Mouse (Mus musculus) MEL (cell line): ENCODE measurements around the gene Ugt1a2. TPM values are rescaled to one million over a fixed set of nuclear protein-coding genes. Genes with fewer than 3 reads are reported as not detected.
"Not testable (repeated sequence)": the region's sequence is repeated elsewhere in the genome, so short reads cannot be mapped to it uniquely, and the experiment has no call there.

Experiments used
- DNase-seq: peaks from one replicate; pipeline ENCODE4 v3.0.0; 2011; ENCODE audit warnings: low read depth, low spot score
- H3K27ac ChIP-seq: 2 replicates; pipeline ENCODE4 v1.5.1; 2012; ENCODE audit warnings: low read depth, mild to moderate bottlenecking, control low read depth, low read length, moderate library complexity; ENCODE audit not compliant: control insufficient read depth
- H3K27me3 ChIP-seq, 2 experiments: fragments of 150-350 bp in 1 of 2; sonication (generic) in 1 of 2; 2 replicates each; pipeline ENCODE4 v1.6.1; 2012; ENCODE audit warnings: low read length in 2 of 2, mild to moderate bottlenecking in 2 of 2, improper control_type of control experiment in 1 of 2, moderate library complexity in 1 of 2; ENCODE audit not compliant: insufficient read depth in 2 of 2, control insufficient read depth in 1 of 2
- H3K36me3 ChIP-seq, 2 experiments: 2 replicates each; pipeline ENCODE4 v1.6.1; 2012 to 2014; ENCODE audit warnings: low read length in 2 of 2, improper control_type of control experiment in 1 of 2, inconsistent platforms in 1 of 2, mild to moderate bottlenecking in 1 of 2; ENCODE audit not compliant: insufficient read depth in 2 of 2, control insufficient read depth in 1 of 2
- H3K4me1 ChIP-seq, 2 experiments: fragments of 150-350 bp in 1 of 2; sonication (generic) in 1 of 2; 2 replicates each; pipeline ENCODE4 v1.6.1; 2012; ENCODE audit warnings: low read length in 2 of 2, improper control_type of control experiment in 1 of 2, mild to moderate bottlenecking in 1 of 2; ENCODE audit not compliant: insufficient read depth in 2 of 2, control insufficient read depth in 1 of 2
- H3K4me3 ChIP-seq, 2 experiments: fragments of 150-350 bp in 1 of 2; sonication (generic) in 1 of 2; 2 replicates each; pipeline ENCODE4 v1.5.1; 2012; ENCODE audit warnings: low read depth in 2 of 2, low read length in 2 of 2, mild to moderate bottlenecking in 2 of 2, moderate library complexity in 2 of 2, control low read depth in 1 of 2, improper control_type of control experiment in 1 of 2; ENCODE audit not compliant: control insufficient read depth in 1 of 2, insufficient read depth in 1 of 2
- H3K79me2 ChIP-seq: 2 replicates; pipeline ENCODE4 v1.6.1; 2012; ENCODE audit warnings: mild to moderate bottlenecking, low read length, moderate library complexity; ENCODE audit not compliant: control insufficient read depth, poor library complexity, insufficient read depth
- H3K9ac ChIP-seq: 2 replicates; pipeline ENCODE4 v1.6.1; 2012; ENCODE audit warnings: low read depth, mild to moderate bottlenecking, control low read depth, low read length, moderate library complexity; ENCODE audit not compliant: control insufficient read depth, poor library complexity, severe bottlenecking
- H3K9me3 ChIP-seq: fragments of 150-350 bp; sonication (generic); replicated peaks from 2 replicates; pipeline ENCODE4 v1.6.1; 2012; ENCODE audit warnings: mild to moderate bottlenecking, low read length, improper control_type of control experiment, moderate library complexity; ENCODE audit not compliant: insufficient read depth
- CTCF ChIP-seq, 3 experiments: IDR thresholded peaks in 2 of 3; conservative IDR thresholded peaks in 1 of 3; 2 replicates each; pipeline ENCODE4 v1.5.1; 2011 to 2012; ENCODE audit warnings: low read length in 3 of 3, low read depth in 2 of 3, mild to moderate bottlenecking in 2 of 3, improper control_type of control experiment in 1 of 3, inconsistent platforms in 1 of 3, mixed read lengths in 1 of 3, moderate library complexity in 1 of 3; ENCODE audit not compliant: control insufficient read depth in 1 of 3, insufficient read depth in 1 of 3, poor library complexity in 1 of 3, severe bottlenecking in 1 of 3
- EP300 ChIP-seq, 2 experiments: IDR thresholded peaks; 2 replicates each; pipeline ENCODE4 v1.6.1; 2011; ENCODE audit warnings: improper control_type of control experiment in 2 of 2, low read length in 2 of 2, low read depth in 1 of 2, mild to moderate bottlenecking in 1 of 2
- ETS1 ChIP-seq: IDR thresholded peaks from 2 replicates; pipeline ENCODE4 v1.6.1; 2012; ENCODE audit warnings: low read depth, mild to moderate bottlenecking, inconsistent platforms, low read length, improper control_type of control experiment, moderate library complexity
- KAT2A ChIP-seq: conservative IDR thresholded peaks from 2 replicates; pipeline ENCODE4 v1.6.1; 2012; ENCODE audit warnings: low read depth, low read length, improper control_type of control experiment, inconsistent platforms
- MAFK ChIP-seq: IDR thresholded peaks from 2 replicates; pipeline ENCODE4 v1.6.1; 2011; ENCODE audit warnings: low read depth, mild to moderate bottlenecking, low read length, improper control_type of control experiment, borderline replicate concordance
- MAZ ChIP-seq: IDR thresholded peaks from 2 replicates; pipeline ENCODE4 v1.6.1; 2012; ENCODE audit warnings: low read depth, mild to moderate bottlenecking, inconsistent platforms, low read length, improper control_type of control experiment
- MEF2A ChIP-seq: IDR thresholded peaks from 2 replicates; pipeline ENCODE4 v1.6.1; 2014; ENCODE audit warnings: low read depth, mild to moderate bottlenecking, inconsistent platforms, low read length, improper control_type of control experiment; ENCODE audit not compliant: poor library complexity, insufficient replicate concordance, severe bottlenecking; ENCODE audit errors: extremely low read depth
- NRF1 ChIP-seq: IDR thresholded peaks from 2 replicates; pipeline ENCODE4 v1.6.1; 2014; ENCODE audit warnings: low read depth, mild to moderate bottlenecking, inconsistent platforms, low read length, improper control_type of control experiment, moderate library complexity; ENCODE audit not compliant: poor library complexity, insufficient read depth, severe bottlenecking
- RCOR1 ChIP-seq: IDR thresholded peaks from 2 replicates; pipeline ENCODE4 v1.6.1; 2012; ENCODE audit warnings: low read depth, mild to moderate bottlenecking, inconsistent platforms, low read length, improper control_type of control experiment
- SMC3 ChIP-seq: IDR thresholded peaks from 2 replicates; pipeline ENCODE4 v1.6.1; 2011; ENCODE audit warnings: low read depth, low read length, improper control_type of control experiment
- TBP ChIP-seq: IDR thresholded peaks from 2 replicates; pipeline ENCODE4 v1.8.0; 2011; ENCODE audit warnings: low read depth, low read length, improper control_type of control experiment
- UBTF ChIP-seq: IDR thresholded peaks from 2 replicates; pipeline ENCODE4 v1.6.1; 2012; ENCODE audit warnings: low read depth, mild to moderate bottlenecking, inconsistent platforms, low read length, improper control_type of control experiment, moderate library complexity, borderline replicate concordance; ENCODE audit not compliant: insufficient read depth
- ZKSCAN1 ChIP-seq: IDR thresholded peaks from 2 replicates; pipeline ENCODE4 v1.6.1; 2012; ENCODE audit warnings: low read depth, mild to moderate bottlenecking, inconsistent platforms, low read length, improper control_type of control experiment, moderate library complexity
- ZMIZ1 ChIP-seq: IDR thresholded peaks from 2 replicates; pipeline ENCODE4 v1.6.1; 2012; ENCODE audit warnings: low read depth, mild to moderate bottlenecking, inconsistent platforms, low read length, improper control_type of control experiment, moderate library complexity
- polyA plus RNA-seq, 2 experiments: library from polyadenylated mRNA; stranded (reverse) in 1 of 2; unstranded in 1 of 2; fragments of >175 nt in 1 of 2; fragments of >200 nt in 1 of 2; gene quantifications; 2 replicates each; pipeline versions ENCODE4 v1.2.1 to v1.2.4; 2012; ENCODE audit warnings: low replicate concordance in 2 of 2, low read depth in 1 of 2; ENCODE audit not compliant: insufficient read length in 2 of 2, insufficient read depth in 1 of 2, missing spikeins in 1 of 2
- total RNA-seq: library from RNA; depleted of rRNA; stranded (reverse); fragments of 300-350 nt; gene quantifications from 2 replicates; pipeline ENCODE4 v1.2.3, GENCODE M21; 2012

Gene Ugt1a2
- total and polyA plus RNA-seq, 3 experiments: not detected

DNA sequence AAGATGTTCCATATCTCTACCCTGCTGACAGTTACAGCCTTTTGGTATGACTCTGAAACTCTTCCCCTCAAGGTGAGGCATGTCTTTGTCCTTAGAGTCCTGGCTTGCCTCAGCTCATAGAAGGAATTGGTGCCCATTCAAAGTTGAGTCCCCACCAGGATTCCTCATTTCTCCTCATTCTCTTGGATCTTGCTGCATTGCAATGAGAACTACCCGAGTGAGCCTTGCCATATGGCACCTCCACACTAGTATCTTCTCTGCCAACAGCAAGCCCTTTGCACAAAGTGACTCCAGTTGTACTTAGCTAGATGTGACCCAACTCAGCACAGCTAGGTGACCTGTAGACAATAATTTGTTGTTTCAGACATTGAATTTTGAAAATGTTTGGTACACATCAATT, 23.2 kb downstream of the Ugt1a2 start:
- H3K9me3 ChIP-seq: no peaks in the 10 kb centered on the region
- no peak for DNase-seq
- no peak overlapping the region for H3K27ac ChIP-seq
- H3K36me3 ChIP-seq: no peaks in the 10 kb centered on the region
- H3K4me3 ChIP-seq: no peak overlapping the region
- TF ChIP-seq TBP: no peak
- no peak for TF ChIP-seq NRF1
- TF ChIP-seq CTCF (IDR thresholded peaks at IDR 0.05 in 2 of 3, conservative IDR thresholded peaks at IDR 0.05 in 1 of 3; ENCODE audit: control insufficient read depth in 1 of 3, insufficient read depth in 1 of 3, low read depth in 2 of 3, low read length in 3 of 3, poor library complexity in 1 of 3, severe bottlenecking in 1 of 3): no peak
- no peak for TF ChIP-seq EP300 (IDR thresholded peaks at IDR 0.05; ENCODE audit: low read depth in 1 of 2, low read length in 2 of 2)
- no peak for TF ChIP-seq UBTF
- TF ChIP-seq MAFK: no peak
- TF ChIP-seq KAT2A: no peak
- H3K79me2 ChIP-seq: no peaks in the 10 kb centered on the region
- no peaks in the 10 kb centered on the region for H3K4me1 ChIP-seq
- H3K9ac ChIP-seq: no peak overlapping the region
- H3K27me3 ChIP-seq: no peaks in the 10 kb centered on the region

GRCm38 (mm10) chr1:88224029-88224776, 23.8 kb downstream of the Ugt1a2 start:
- H3K27me3 ChIP-seq: no peaks in the 10 kb centered on the region
- no peak overlapping the region for H3K27ac ChIP-seq
- TF ChIP-seq ZMIZ1 (no peak), ETS1 (no peak), MAZ (no peak), EP300 (IDR thresholded peaks at IDR 0.05; ENCODE audit: low read depth in 1 of 2, low read length in 2 of 2) (no peak), MEF2A (no peak), ZKSCAN1 (no peak), RCOR1 (no peak), NRF1 (no peak), SMC3 (no peak), UBTF (no peak)
- no peaks in the 10 kb centered on the region for H3K36me3 ChIP-seq
- no peaks in the 10 kb centered on the region for H3K9me3 ChIP-seq
- no peaks in the 10 kb centered on the region for H3K79me2 ChIP-seq
- no peak overlapping the region for H3K4me3 ChIP-seq
- no peaks in the 10 kb centered on the region for H3K4me1 ChIP-seq
- H3K9ac ChIP-seq: no peak overlapping the region
- DNase-seq: no peak

DNA sequence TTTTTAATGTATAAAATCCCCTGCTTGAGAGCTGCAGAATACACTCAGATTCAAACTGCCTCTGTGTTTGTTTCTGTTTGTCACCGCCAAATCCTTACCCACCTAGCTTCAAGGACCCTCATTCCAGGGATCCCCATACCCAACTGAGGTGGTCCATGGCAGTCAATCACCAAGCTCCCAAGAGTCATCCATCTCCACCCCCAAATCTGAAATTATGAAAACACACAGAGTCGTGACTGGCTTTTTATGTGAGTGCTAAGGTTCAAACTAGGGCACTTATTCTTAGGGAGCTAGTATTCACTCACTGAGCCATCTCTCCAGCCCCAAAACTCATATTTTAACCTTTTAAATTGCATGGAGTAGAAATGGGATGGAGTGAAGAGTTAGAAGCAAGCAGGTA, 24.9 kb downstream of the Ugt1a2 start:
- not testable (repeated sequence) for H3K9ac ChIP-seq, H3K9me3 ChIP-seq, H3K36me3 ChIP-seq, H3K27ac ChIP-seq, DNase-seq, H3K4me1 ChIP-seq, H3K79me2 ChIP-seq, H3K27me3 ChIP-seq, H3K4me3 ChIP-seq
